Mouse (Mus musculus) c-Kit-positive CD71-positive TER-119-negative erythroid progenitor cells, embryonic 14.5 days (primary cell): ENCODE results near the gene Llgl2.

ENCODE experiments used
- DNase-seq: peaks from one replicate; pipeline ENCODE4 v3.0.0-alpha.2; 2013; ENCODE audit warnings: low read depth

Llgl2 gene

DNA sequence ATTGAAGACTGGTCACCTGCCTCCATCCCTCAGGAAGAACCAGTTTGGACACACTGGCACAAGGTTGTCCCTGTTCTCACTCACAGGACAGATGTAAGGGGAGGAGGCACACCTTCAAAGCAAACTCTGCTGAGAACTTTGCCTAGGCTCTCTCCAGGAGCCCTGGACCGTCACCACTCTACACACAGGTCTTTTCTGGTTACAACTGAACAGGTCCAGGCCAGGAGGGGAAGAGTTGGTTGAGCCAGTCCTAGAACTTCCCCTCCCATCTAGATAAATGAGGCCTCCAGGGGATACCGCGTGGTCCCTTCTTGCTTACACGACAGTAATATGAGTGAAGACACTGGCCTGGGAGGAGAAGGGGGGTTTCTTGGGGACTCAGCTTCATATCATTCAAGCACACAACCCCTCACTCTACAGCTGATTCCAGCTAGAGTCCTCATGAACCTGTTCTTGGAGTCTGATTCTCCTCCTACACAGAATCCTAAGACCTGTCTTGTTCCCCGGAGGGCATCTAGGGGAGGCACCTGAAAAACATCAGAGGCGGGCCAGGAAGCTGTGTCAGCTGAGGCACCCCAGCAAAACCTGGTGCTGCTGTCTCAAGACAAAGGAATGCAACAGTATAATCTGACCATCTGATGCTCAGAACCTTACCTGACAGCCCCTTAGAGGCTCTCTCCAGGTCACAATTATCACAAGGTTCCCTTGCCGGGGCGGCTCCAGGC is 80.5 kb downstream of the Llgl2 start:
- no peak for DNase-seq
